Mouse (Mus musculus) liver, embryonic 18 days (tissue): Measurements from ENCODE around the gene Atg101. TPM values are rescaled to one million over a fixed set of nuclear protein-coding genes. Genes with fewer than 3 reads are reported as not detected.

Source experiments
- polyA plus RNA-seq: library from polyadenylated mRNA; depleted of rRNA; stranded (reverse); fragments of >200 nt; gene quantifications from 2 replicates; pipeline ENCODE4 v1.2.3, GENCODE M21; 2012; rRNA removed

The Atg101 gene
- 22.5 and 25.1 TPM in 2 replicates for polyA plus RNA-seq

DNA sequence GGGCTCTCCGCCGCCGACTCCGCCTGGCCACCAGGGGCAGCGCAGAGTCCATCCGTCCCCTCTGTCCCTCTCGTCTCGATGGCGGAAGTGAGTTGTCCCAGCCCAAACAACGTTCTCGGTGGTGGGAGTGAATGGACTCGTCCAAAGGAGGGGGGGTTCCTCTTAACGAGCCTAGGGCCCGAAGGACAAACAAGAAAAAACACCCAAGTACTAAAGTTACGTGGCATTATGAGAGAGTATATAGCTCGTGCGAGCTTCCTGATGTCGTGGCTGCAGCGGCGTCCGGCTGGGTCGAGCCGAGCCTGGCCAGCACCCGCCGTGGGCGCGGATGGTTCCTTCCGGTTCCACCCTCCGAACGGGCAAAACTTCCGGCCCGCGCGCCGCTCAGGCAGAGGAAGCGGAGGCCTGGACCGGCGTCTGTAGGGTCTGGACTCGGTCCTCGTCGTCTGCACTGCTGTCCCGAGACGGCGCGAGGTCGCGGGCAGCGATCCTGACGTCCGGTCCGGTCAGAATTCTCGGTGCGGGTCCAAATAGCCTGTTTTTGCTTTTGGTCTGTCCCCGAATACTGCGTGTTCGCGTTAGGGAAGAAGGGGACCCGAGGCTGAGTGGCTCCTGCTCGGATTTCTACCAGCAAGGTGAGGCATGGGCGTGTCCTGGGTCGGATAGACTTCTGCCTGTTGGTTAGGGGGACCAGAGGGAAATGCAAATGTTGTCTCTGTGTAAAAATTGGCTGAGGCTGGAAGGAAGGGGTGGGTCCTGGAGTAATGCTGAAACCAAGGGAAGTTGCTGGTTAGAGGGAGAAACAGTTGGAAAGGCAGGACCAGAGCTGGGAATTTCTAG, at the start of gene Atg101:
Gene Atg101, plus strand, starts transcription at position 362 of the 840 bp plus-strand sequence.

DNA sequence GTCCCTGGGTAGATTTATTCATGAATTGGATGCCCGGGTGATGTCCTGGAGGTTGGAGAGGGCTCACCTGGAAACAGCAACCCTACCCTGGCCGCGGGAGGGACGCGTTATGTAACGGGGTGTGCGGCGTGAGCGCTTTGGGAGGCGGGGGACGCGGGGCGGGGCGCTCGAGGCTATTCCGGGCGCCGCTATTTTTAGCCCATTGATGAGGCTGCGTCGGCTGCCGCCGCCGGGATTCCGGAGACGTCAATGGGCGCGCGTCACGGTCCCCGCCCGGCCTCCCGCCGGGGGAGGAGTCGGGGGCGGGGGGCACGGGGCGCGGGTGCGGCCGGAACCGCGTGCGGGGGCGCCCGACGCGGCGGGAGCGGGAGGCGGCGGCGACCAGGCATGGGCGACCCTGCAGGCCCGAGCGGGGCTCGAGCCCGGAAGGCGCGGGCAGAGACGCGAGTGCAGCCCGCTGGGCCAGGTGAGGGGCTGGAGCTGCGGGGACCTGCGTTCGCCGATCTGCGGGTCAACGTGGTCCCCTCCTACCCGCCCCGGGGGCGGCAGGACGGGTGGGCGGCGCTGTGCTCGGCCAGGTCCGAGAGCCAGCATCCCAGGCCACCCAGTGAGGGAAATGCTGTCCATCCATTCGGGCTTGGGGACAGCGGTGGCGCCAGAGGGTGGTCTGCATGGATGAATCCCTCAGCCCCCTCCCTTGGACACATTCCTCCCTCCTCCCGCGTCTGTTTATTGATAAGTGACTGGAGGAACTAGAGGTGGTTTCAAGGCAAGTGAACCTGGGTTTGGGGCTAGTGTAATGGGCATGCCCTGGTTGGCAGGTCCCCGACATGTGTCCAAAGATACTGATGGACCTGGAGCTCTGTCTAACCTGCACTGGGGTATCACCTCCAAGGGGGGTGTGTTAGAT, 29.9 kb upstream of the Atg101 start, which contains the start of gene Nr4a1:
Gene Nr4a1, plus strand, starts transcription at position 384 of the 910 bp plus-strand sequence.

GRCm38 (mm10) chr15:101293025-101293621, 9.1 kb downstream of the Atg101 start, which contains the start of gene 6030408B16Rik:
TSS of gene 6030408B16Rik (plus strand) at chr15:101293212.

Other genes starting within 250 kb of the Atg101 start
- not detected in 2 replicates for gene Gm47841, start 236.9 kb upstream of the Atg101 start, polyA plus RNA-seq
- 1.2 and 1.4 TPM in 2 replicates for gene Fignl2, start 205.7 kb upstream of the Atg101 start, polyA plus RNA-seq
- not detected in 2 replicates for gene Ankrd33, start 168.5 kb upstream of the Atg101 start, polyA plus RNA-seq
- 3.8 and 4.6 TPM in 2 replicates for gene Acvrl1, start 155.8 kb upstream of the Atg101 start, polyA plus RNA-seq
- 5.0 and 6.3 TPM in 2 replicates for gene Acvr1b, start 110.2 kb upstream of the Atg101 start, polyA plus RNA-seq
- 0.85 and 1.2 TPM in 2 replicates for gene Grasp, start 60.1 kb upstream of the Atg101 start, polyA plus RNA-seq
- 0.94 and 0.97 TPM in 2 replicates for gene Nr4a1, start 30.0 kb upstream of the Atg101 start, polyA plus RNA-seq
- gene 6030408B16Rik, start 8.9 kb downstream of the Atg101 start, polyA plus RNA-seq: 0.43 and 0.51 TPM in 2 replicates
- 0.35 and 0.42 TPM in 2 replicates for gene Krt80, start 85.9 kb downstream of the Atg101 start, polyA plus RNA-seq
- 2.6 and 3.0 TPM in 2 replicates for gene Krt7, start 126.8 kb downstream of the Atg101 start, polyA plus RNA-seq
- gene Krt87, start 154.5 kb downstream of the Atg101 start, polyA plus RNA-seq: not detected in 2 replicates
- gene Krt88, start 163.5 kb downstream of the Atg101 start, polyA plus RNA-seq: not detected in 2 replicates
- not detected in 2 replicates for gene Krt81, start 179.5 kb downstream of the Atg101 start, polyA plus RNA-seq
- gene Krt86, start 189.2 kb downstream of the Atg101 start, polyA plus RNA-seq: 0.07 and 0.22 TPM in 2 replicates
- gene Krt83, start 207.2 kb downstream of the Atg101 start, polyA plus RNA-seq: 0.85 and 1.1 TPM in 2 replicates
- not detected in 2 replicates for gene Gm49425, start 233.0 kb downstream of the Atg101 start, polyA plus RNA-seq
- not detected in 2 replicates for gene Krt84, start 248.5 kb downstream of the Atg101 start, polyA plus RNA-seq